Mouse (Mus musculus): ENCODE data around the gene Psmd2. TPM values are rescaled to one million over a fixed set of nuclear protein-coding genes. Genes with fewer than 3 reads are reported as not detected.

Gene Psmd2
- total RNA-seq (2021): 100 to 1,000 TPM; 220 to 240 TPM

DNA sequence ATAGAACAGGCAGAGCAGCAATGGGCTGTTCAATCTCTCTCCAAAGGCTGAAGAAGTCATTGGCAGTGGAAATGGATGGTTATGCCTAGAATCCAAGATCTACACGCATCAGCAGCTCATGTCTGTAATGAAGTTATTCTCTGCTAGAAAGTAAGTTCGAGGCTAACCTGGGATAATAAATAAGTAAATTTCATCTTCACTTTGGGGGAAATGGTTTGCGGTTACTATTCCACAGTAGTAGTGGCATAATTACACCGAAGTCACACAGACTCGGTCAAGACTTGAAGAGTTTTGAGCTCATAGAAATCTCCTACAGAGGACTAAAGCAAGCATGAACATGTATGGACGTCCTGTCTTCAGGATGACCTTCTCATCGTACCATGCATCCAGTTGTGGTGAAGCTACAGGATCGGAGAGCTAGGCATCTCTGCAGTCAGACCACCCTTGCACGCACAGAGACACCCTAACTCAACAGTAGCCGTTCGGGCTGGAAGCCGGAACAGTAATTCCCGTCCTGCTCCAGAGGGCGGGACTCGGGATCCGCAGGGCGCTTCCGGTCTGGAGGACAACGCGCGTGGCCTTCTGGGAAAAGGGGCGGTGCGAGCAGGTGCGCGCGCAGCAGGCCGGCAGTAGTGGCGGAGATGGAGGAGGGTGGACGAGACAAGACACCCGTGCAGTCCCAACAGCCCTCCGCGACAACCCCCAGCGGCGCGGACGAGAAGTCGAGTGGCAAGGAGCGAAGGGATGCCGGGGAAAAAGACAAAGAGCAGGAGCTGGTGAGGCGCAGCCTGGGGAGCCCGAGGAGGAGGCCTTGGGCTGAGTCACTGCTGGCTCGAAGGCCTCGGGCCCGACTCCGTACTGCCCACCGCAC, at the start of gene Psmd2:
TSS of gene Psmd2 (plus strand) at position 577 of the 871 bp plus-strand sequence.
- DNase-seq (ENCODE audit: extremely low spot score in 1 of 2, low spot score in 1 of 2): peak; percentile 93 to 95

GRCm38 (mm10) chr16:20604705-20605104, 46.7 kb upstream of the Psmd2 start:
- no peak for DNase-seq (ENCODE audit: extremely low spot score in 1 of 2, low spot score in 1 of 2)

- peak; percentile 68 to 72 for DNase-seq (ENCODE audit: extremely low spot score in 1 of 2, low spot score in 1 of 2)
These were observed 40.7 kb upstream of the Psmd2 start for GRCm38 (mm10) chr16:20610501-20611356.

GRCm38 (mm10) chr16:20611357-20612227, 39.9 kb upstream of the Psmd2 start, which contains the start of the genes Eef1akmt4, Gm49333 and Alg3:
Gene Eef1akmt4 (plus strand): TSS chr16:20611593.
Gene Gm49333 (plus strand): TSS chr16:20611610.
Gene Alg3 (minus strand): TSS chr16:20611735.
- peak; percentile 49 to 52 for DNase-seq (ENCODE audit: extremely low spot score in 1 of 2, low spot score in 1 of 2)

- DNase-seq (ENCODE audit: extremely low spot score in 1 of 2, low spot score in 1 of 2): no peak
These were observed 31.7 kb upstream of the Psmd2 start for GRCm38 (mm10) chr16:20619541-20620398.

- DNase-seq (ENCODE audit: extremely low spot score in 1 of 2, low spot score in 1 of 2): no peak
These were observed 31.1 kb upstream of the Psmd2 start for GRCm38 (mm10) chr16:20620399-20620735.

DNA sequence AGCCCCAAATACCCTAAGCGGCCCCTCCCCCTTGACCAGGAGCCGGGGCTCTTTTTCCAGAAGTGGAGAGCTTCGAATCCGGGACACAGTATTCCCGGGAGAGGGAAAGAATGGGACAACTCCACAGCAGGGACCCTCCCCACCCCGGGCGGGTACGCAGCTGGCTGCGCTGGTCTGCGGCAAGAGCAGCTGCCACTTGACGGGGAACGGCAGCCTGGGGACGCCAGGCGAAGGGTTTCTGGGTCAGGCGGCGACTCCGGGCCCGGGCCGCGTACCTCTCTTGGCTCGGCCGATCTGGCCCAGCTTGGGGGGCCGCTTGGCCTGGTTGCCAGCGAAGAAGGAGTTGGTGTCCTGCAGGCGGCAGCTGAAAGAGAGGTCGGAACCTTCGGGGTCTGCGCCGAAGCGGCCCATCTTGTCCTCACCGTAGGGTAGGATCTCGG, 30.7 kb upstream of the Psmd2 start:
- DNase-seq (ENCODE audit: extremely low spot score in 1 of 2, low spot score in 1 of 2): peak in 1 of 2 experiments; percentile 20

DNA sequence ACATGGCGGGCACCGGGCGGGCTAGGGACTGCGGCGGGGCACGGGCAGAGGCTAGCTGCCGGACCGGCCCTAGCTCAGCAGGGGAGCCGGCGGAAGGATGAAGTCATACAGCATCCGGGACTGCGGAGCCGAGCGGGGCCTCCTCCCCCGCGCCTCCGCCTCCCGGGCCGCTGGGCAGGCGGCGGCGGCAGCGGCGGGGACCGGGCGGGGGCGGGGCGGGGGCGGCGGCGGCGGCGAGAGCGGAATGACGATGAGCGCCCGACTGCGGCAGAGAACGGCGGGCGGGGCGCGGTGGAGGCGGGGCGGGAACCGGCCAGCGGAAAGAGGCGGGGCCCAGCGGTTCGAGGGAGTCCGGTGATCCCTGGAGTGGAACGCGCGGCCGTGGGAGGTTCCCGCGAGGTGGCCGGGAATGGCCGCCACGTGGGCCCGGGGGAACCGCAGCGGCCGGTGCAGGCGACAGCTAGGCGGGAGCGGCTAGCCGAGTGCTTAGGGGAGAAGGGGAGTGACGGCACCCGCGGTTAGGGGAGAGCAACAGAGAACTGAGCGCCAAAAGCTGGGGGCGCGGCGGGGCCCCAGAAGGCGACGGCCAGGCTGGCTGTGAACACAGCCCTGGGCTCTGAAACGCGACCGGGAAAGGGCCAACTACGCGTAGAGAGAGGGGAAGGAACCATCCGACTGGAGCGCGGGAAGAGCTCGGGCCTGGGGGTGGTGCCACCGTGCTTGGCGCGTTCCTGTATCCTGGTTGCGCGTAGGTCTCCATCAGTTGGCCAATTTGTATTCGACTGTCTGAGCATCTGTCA, 30.1 kb upstream of the Psmd2 start, which contains the start of gene Camk2n2:
TSS of gene Camk2n2 (minus strand) at position 97 of the 800 bp plus-strand sequence.
- DNase-seq (ENCODE audit: extremely low spot score in 1 of 2, low spot score in 1 of 2): peak; percentile 32 to 36

DNA sequence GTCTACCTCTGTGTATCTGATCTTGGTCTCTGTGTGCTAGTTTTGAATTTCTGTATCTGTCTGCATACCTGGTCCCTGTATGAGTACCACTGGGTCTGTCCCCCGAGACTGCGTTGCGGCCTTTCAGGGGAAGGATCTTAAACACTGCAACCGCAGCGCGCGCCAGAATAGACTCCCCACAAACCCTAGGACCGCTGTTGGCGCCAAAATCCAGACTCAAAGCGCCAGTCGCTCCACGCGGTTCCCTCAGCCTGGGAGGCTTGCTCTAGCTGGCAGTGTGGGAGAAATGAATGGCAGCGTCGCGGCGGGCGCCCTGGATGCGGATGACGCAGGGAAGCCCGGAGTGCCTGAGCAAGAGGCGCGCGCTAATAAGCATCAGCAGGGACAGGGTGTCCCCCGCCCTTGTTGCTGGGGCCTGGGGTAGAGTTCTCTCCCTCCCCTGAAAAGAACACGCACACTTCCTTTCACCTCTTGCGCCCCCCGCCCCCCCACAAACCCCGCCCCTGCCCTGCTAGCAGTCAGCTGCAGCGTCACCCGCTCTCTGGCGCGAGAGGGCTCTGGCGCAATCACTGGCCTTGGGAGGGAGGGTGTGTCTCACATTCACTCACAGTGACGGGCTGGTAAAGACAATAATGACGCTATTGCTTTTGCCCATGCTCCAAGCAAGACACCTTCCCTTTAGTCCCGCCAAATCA, 29.3 kb upstream of the Psmd2 start:
- peak; percentile 41 to 46 for DNase-seq (ENCODE audit: extremely low spot score in 1 of 2, low spot score in 1 of 2)

DNA sequence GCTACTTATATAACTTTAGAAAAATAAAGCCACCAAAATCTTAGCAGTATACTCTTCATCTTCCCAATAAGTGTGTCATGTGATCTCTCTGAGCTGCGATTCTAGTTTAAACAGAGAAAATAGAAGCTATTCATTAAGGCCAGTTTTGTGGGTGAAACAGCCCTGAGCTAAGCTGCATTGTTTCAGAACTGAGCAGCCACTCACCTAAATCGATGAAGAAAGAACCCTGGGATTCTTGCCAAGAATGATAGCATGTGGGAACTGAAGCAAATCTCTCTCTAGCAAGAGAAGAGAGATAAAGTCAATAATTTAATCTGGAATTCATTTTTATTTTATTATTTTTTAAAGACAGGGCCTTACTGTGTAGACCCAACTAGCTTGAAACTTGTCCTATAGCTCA, 28.2 kb upstream of the Psmd2 start:
- no peak for DNase-seq (ENCODE audit: extremely low spot score in 1 of 2, low spot score in 1 of 2)

DNA sequence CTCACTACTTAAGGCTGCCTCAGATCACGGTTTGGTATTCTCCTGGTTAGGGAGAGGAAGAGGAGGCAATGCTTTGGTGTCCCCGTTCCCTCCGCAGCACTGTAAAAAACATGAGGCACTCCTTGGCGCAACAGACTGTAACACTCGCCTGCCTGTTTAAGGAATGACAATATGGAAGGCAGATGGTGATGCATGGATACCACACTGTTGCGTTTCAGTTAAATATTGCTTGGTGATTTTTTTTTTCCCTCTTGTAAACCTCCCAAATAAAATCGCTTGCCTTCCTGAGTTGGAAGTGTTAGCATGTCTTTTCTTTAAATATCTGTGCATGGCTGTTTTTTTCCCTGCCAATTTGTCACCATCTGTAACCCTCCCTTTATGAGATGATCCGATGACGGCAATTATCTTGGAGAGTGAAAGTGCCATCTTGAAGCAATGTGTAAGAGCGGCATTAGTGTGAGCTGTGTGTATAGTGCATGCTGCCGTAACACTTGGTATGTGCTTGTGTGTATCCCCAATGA, 22.5 kb upstream of the Psmd2 start:
- peak in 1 of 2 experiments; percentile 22 for DNase-seq (ENCODE audit: extremely low spot score in 1 of 2, low spot score in 1 of 2)

DNA sequence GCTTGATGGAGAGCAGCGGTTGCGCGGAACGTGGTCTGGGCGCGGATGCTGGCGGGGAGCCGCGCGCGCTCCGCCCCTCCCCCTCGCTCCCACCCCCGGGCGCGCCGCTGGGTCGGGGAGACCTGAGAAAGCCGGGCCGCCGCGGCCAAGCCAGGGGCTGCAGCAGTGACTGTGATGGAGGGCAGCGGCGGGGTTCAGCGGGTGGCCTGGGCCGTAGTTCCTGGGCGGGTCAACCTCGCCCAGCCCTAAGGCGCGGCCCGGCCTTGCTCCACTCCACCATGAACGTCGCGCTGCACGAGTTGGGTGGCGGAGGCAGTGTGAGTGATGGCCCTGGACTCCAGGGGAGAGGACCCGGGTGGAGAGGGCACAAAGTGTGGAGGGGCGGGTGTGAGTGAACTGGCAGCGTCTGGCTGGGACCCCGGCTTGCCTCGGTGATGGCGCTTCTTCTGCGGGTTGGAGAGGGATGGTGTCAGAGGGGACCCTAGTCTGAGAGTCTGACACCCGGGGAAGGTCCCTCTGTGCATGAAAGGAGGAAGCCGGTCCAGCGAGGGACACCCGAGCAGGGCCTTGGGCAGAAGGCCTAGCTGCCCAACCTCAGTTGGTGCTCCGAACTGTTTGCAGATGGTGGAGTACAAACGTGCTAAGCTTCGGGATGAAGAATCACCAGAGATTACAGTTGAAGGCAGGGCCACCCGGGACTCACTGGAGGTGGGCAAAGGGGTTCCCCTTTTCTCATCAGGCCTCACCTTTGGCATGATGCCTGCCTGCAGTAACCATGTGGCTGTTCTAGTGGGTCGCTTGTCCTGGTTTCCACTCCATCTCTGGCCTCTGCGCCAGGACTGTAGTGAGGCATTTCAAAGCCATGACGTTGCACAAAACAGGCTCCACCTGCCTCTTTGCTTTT, 21.5 kb upstream of the Psmd2 start, which contains the start of gene Ece2:
TSS of gene Ece2 (plus strand) at position 98 of the 904 bp plus-strand sequence.
- DNase-seq (ENCODE audit: extremely low spot score in 1 of 2, low spot score in 1 of 2): peak; percentile 27 to 34

- DNase-seq (ENCODE audit: extremely low spot score in 1 of 2, low spot score in 1 of 2): no peak
These were observed 14.0 kb upstream of the Psmd2 start for GRCm38 (mm10) chr16:20637410-20637809.

- DNase-seq (ENCODE audit: extremely low spot score in 1 of 2, low spot score in 1 of 2): peak; percentile 38 to 62
These were observed 13.1 kb upstream of the Psmd2 start for GRCm38 (mm10) chr16:20638367-20638766.

- DNase-seq (ENCODE audit: extremely low spot score in 1 of 2, low spot score in 1 of 2): peak; percentile 67 to 84
These were observed 9.3 kb upstream of the Psmd2 start for GRCm38 (mm10) chr16:20642161-20642560.

GRCm38 (mm10) chr16:20643911-20644310, 7.5 kb upstream of the Psmd2 start:
- DNase-seq (ENCODE audit: extremely low spot score in 1 of 2, low spot score in 1 of 2): no peak

All from layer of hippocampus, postnatal 25 days (tissue).